Mouse (Mus musculus) kidney, embryonic 16.5 days (tissue): ENCODE results near the gene Sult4a1. TPM values are rescaled to one million over a fixed set of nuclear protein-coding genes. Genes with fewer than 3 reads are reported as not detected.

Experiments
- ATAC-seq: fragments of 200-750 bp; cut with Nextera tagmentation; 2 replicates; pipeline ENCODE4 v1.8.0; 2017; ENCODE audit warnings: moderate TSS enrichment; ENCODE audit not compliant: low FRiP score, low TSS enrichment
- H3K27ac ChIP-seq: fragments of 300-500 bp; sonication (generic); 2 replicates; pipeline ENCODE4 v1.5.1; 2014; ENCODE audit warnings: low read length
- H3K27me3 ChIP-seq: fragments of 300-500 bp; sonication (generic); 2 replicates; pipeline ENCODE4 v1.6.1; 2014; ENCODE audit warnings: low read length, control low read depth, mixed read lengths; ENCODE audit not compliant: insufficient read depth
- H3K36me3 ChIP-seq: fragments of 300-500 bp; sonication (generic); 2 replicates; pipeline ENCODE4 v1.6.1; 2014; ENCODE audit warnings: low read length, control low read depth, mixed read lengths; ENCODE audit not compliant: insufficient read depth
- H3K4me1 ChIP-seq: fragments of 300-500 bp; sonication (generic); 2 replicates; pipeline ENCODE4 v1.6.1; 2014; ENCODE audit warnings: low read length, control low read depth, mixed read lengths; ENCODE audit not compliant: insufficient read depth
- H3K4me2 ChIP-seq: fragments of 300-500 bp; sonication (generic); replicated peaks from 2 replicates; pipeline ENCODE4 v1.6.1; 2014; ENCODE audit warnings: low read depth, low read length
- H3K4me3 ChIP-seq: fragments of 300-500 bp; sonication (generic); 2 replicates; pipeline ENCODE4 v1.5.1; 2014; ENCODE audit warnings: mild to moderate bottlenecking, low read length
- H3K9ac ChIP-seq: fragments of 300-500 bp; sonication (generic); replicated peaks from 2 replicates; pipeline ENCODE4 v1.6.1; 2014; ENCODE audit warnings: low read length
- H3K9me3 ChIP-seq: fragments of 300-500 bp; sonication (generic); 2 replicates; pipeline ENCODE4 v1.6.1; 2016; ENCODE audit warnings: low read length, control low read depth
- WGBS: fragments of 180-500 bp; shearing (Covaris S2); extraction: QIAGEN DNeasy Blood & Tissue Kit; methylation state at CpG from one replicate; pipeline ENCODE4 v1.1.7; 2014; 5-methylcytosine and 5-hydroxymethylcytosine counted together
- polyA plus RNA-seq: library from polyadenylated mRNA; unstranded; fragments of >200 nt; fragmentation: Nextera tagmentation; extraction: Ambion mirVana; gene quantifications from 2 replicates; pipeline ENCODE4 v1.2.1, GENCODE M21; 2015

The Sult4a1 gene
- polyA plus RNA-seq, 1 experiment from 2014 or later = 0.65 TPM

- Histone ChIP-seq H3K4me3 (no peak overlapping the region), H3K9ac (no peak overlapping the region), H3K4me1 (no peaks in the 10 kb centered on the region), H3K4me2 (no peak overlapping the region), H3K36me3 (no peaks in the 10 kb centered on the region), H3K27me3 (no peaks in the 10 kb centered on the region), H3K9me3 (no peaks in the 10 kb centered on the region), H3K27ac (no peak overlapping the region)
- WGBS = 37% methylated on average over 5 of the region's 5 CpGs
- no peak for ATAC-seq
Observed at GRCm38 (mm10) chr15:84126871-84127270, 21.3 kb upstream of the Sult4a1 start.

- Histone ChIP-seq H3K36me3 (no peaks in the 10 kb centered on the region), H3K9ac (no peak overlapping the region), H3K4me3 (no peak overlapping the region), H3K9me3 (no peaks in the 10 kb centered on the region), H3K4me2 (no peak overlapping the region), H3K4me1 (no peaks in the 10 kb centered on the region), H3K27me3 (no peaks in the 10 kb centered on the region), H3K27ac (no peak overlapping the region)
- no peak for ATAC-seq
- WGBS = 66% methylated on average over 4 of the region's 4 CpGs
Observed at GRCm38 (mm10) chr15:84126447-84126846, 20.9 kb upstream of the Sult4a1 start.

- Histone ChIP-seq H3K4me3 (no peak overlapping the region), H3K9me3 (no peaks in the 10 kb centered on the region), H3K36me3 (no peaks in the 10 kb centered on the region), H3K9ac (no peak overlapping the region), H3K27me3 (no peaks in the 10 kb centered on the region), H3K4me1 (no peaks in the 10 kb centered on the region), H3K4me2 (no peak overlapping the region), H3K27ac (no peak overlapping the region)
- ATAC-seq = no peak
- WGBS = 63% methylated on average over 7 of the region's 7 CpGs
Observed at GRCm38 (mm10) chr15:84124086-84124485, 18.5 kb upstream of the Sult4a1 start.

- Histone ChIP-seq H3K4me3 (no peak within 1 kb of the TSS), H3K27me3 (no peaks in the 10 kb centered on the region), H3K4me1 (no peaks in the 10 kb centered on the region), H3K9me3 (no peaks in the 10 kb centered on the region), H3K36me3 (no peaks in the 10 kb centered on the region), H3K9ac (no peak within 1 kb of the TSS), H3K27ac (no peak within 1 kb of the TSS), H3K4me2 (no peak within 1 kb of the TSS)
- ATAC-seq = no peak
- WGBS = 63% methylated on average over 8 of the region's 8 CpGs
Observed at GRCm38 (mm10) chr15:84123075-84123474, 17.5 kb upstream of the Sult4a1 start, which contains the start of gene Pnpla5. TSS of gene Pnpla5 (minus strand) at chr15:84123175.

- ATAC-seq = no peak
- H3K4me2 ChIP-seq = no peak overlapping the region
- H3K4me1 ChIP-seq = no peaks in the 10 kb centered on the region
- WGBS = 78% methylated on average over 7 of the region's 7 CpGs
- no peak overlapping the region for H3K4me3 ChIP-seq
- no peaks in the 10 kb centered on the region for H3K9me3 ChIP-seq
- H3K27me3 ChIP-seq = no peaks in the 10 kb centered on the region
- H3K9ac ChIP-seq = no peak overlapping the region
- H3K27ac ChIP-seq = no peak overlapping the region
- no peaks in the 10 kb centered on the region for H3K36me3 ChIP-seq
Observed at GRCm38 (mm10) chr15:84121036-84121435, 15.5 kb upstream of the Sult4a1 start.

- Histone ChIP-seq H3K4me2 (no peak overlapping the region), H3K4me1 (no peaks in the 10 kb centered on the region), H3K27me3 (no peaks in the 10 kb centered on the region), H3K9ac (no peak overlapping the region), H3K9me3 (no peaks in the 10 kb centered on the region), H3K27ac (no peak overlapping the region), H3K36me3 (no peaks in the 10 kb centered on the region), H3K4me3 (no peak overlapping the region)
- ATAC-seq = no peak
- WGBS = 22% methylated on average over 6 of the region's 6 CpGs
Observed at GRCm38 (mm10) chr15:84120612-84121011, 15.1 kb upstream of the Sult4a1 start.

GRCm38 (mm10) chr15:84116466-84116865 is 10.9 kb upstream of the Sult4a1 start:
- no peak overlapping the region for H3K4me3 ChIP-seq
- no peak overlapping the region for H3K4me2 ChIP-seq
- H3K27me3 ChIP-seq = no peaks in the 10 kb centered on the region
- H3K9me3 ChIP-seq = no peaks in the 10 kb centered on the region
- no peak overlapping the region for H3K9ac ChIP-seq
- 79% methylated on average over 1 of the region's 1 CpGs for WGBS
- no peaks in the 10 kb centered on the region for H3K4me1 ChIP-seq
- H3K27ac ChIP-seq = no peak overlapping the region
- H3K36me3 ChIP-seq = no peaks in the 10 kb centered on the region
- ATAC-seq = no peak

GRCm38 (mm10) chr15:84115727-84116126 is 10.2 kb upstream of the Sult4a1 start:
- no peak overlapping the region for H3K27ac ChIP-seq
- no peaks in the 10 kb centered on the region for H3K4me1 ChIP-seq
- WGBS = 61% methylated on average over 5 of the region's 5 CpGs
- no peak overlapping the region for H3K4me3 ChIP-seq
- H3K9me3 ChIP-seq = no peaks in the 10 kb centered on the region
- H3K9ac ChIP-seq = no peak overlapping the region
- H3K4me2 ChIP-seq = no peak overlapping the region
- H3K36me3 ChIP-seq = no peaks in the 10 kb centered on the region
- ATAC-seq = no peak
- no peaks in the 10 kb centered on the region for H3K27me3 ChIP-seq

- no peak overlapping the region for H3K9ac ChIP-seq
- no peak for ATAC-seq
- H3K27me3 ChIP-seq = no peaks in the 10 kb centered on the region
- no peaks in the 10 kb centered on the region for H3K9me3 ChIP-seq
- 67% methylated on average over 6 of the region's 6 CpGs for WGBS
- no peaks in the 10 kb centered on the region for H3K4me1 ChIP-seq
- no peak overlapping the region for H3K4me3 ChIP-seq
- H3K36me3 ChIP-seq = no peaks in the 10 kb centered on the region
- no peak overlapping the region for H3K27ac ChIP-seq
- no peak overlapping the region for H3K4me2 ChIP-seq
Observed at GRCm38 (mm10) chr15:84113873-84114272, 8.3 kb upstream of the Sult4a1 start.

- Histone ChIP-seq H3K27ac (no peak overlapping the region), H3K4me1 (peaks cover 8% of the 10 kb centered on the region), H3K4me2 (no peak overlapping the region), H3K27me3 (peaks cover 41% of the 10 kb centered on the region), H3K4me3 (no peak overlapping the region), H3K9me3 (no peaks in the 10 kb centered on the region), H3K9ac (no peak overlapping the region), H3K36me3 (no peaks in the 10 kb centered on the region)
- ATAC-seq = no peak
- 4% methylated on average over 13 of the region's 13 CpGs for WGBS
Observed at GRCm38 (mm10) chr15:84108899-84109298, 3.3 kb upstream of the Sult4a1 start.
